Mouse (Mus musculus): ENCODE measurements around the gene Mif.

The Mif gene

GRCm38 (mm10) chr10:75835761-75836531 is 24.1 kb downstream of the Mif start:
- no peak for DNase-seq (ENCODE audit: low spot score)

DNA sequence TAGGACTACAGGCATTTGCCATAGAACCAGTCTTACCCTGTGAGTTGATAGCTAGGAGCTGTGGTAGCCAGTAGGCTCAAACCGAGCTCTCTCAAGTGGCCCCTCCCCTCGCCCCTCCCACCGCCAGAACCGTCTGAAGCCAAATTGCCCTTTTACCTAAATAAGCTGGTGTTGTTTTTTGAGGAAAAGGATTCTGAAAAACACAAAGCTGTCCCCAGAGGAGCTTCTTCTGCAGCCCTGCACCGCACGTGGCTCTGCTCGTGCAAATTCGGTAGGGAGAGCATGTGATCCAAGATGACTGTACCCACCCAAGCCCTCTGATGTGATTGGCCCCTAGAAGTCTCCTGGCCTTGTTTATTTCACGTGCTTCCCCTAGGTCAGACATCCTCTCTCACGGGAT is 24.7 kb downstream of the Mif start:
- DNase-seq (ENCODE audit: low spot score), result peak; percentile 64

GRCm38 (mm10) chr10:75834721-75835120 is 25.3 kb downstream of the Mif start:
- DNase-seq (ENCODE audit: low spot score), result no peak

DNA sequence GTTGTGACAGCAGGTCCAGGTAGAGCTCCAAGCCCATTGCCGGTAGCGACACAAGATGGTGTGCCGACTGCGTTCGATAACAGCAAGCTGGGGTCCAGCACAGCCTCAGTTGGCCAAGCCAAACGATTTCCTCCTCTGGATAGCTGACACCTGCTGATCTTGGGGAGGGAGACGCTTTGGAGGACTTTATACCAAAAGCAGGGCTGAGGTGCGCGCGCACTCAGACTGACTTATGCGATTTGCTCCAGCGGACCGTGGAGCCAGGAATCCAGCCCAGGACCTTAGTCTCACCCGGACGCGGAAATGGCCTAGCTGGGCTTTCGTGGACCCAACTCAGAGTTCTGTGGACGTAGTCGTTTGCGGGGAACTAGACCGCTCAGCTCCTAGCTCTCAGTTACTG is 25.8 kb downstream of the Mif start:
- DNase-seq (ENCODE audit: low spot score), result peak; percentile 69

DNA sequence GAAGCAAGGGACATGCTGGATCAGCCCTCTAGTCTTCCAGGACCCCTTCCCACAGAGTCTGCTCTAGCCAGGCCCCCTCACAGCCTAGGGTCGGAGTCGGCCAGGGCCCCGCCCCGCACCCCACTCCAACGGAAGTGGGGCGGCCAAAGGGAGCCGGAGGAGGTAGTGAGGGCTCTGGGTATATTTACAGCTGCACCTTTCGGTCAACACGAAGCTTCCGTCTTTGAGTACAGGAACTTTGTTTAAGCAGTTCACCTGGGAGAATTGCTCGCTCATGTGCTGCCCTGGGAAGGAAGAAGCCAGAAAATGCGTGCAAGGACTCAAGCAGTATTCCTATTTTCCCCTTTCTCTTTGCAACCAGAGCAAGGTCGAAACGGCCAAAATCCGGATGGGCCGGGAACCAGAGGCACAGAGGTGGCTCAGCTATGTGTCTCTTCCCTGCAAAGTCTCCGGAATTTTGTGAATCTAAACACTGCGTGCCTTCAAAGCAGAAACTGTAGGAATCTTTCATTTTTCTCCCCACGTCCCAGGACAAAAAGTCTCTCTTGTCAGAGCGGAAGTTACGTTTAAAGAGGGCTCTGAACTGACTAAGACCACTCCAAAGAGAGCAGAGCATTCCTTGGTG is 26.5 kb downstream of the Mif start:
- no peak for DNase-seq (ENCODE audit: low spot score)

DNA sequence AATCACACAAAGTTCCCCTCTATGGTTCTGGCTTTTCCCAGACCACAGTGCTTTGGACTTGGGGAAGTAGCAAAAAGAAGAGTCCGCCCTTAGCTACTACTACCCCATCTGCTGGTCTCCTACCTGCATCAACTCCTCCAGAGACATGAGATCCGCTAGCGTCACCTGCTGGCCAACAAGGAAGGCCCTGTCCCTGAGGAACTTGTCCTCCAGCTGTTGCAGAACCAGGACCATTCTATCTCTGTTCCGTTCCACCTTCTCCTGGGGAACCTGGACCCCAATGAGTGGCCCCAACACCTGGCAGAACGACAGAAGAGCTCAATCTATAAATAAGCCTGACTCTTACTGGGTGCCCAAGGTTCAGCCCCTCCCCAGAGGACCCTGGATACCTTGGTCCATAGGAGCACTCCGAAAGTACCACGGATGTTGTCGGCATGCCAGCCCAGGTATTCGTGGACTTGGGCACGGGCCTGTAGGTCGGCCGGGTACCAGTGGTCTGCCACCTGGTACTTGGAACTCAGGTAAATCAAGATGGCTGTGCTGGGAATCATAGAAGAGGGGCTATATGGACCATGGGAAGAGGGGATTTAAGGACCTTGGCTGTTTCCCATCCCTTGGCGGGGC is 27.7 kb downstream of the Mif start:
- peak; percentile 63 for DNase-seq (ENCODE audit: low spot score)

DNA sequence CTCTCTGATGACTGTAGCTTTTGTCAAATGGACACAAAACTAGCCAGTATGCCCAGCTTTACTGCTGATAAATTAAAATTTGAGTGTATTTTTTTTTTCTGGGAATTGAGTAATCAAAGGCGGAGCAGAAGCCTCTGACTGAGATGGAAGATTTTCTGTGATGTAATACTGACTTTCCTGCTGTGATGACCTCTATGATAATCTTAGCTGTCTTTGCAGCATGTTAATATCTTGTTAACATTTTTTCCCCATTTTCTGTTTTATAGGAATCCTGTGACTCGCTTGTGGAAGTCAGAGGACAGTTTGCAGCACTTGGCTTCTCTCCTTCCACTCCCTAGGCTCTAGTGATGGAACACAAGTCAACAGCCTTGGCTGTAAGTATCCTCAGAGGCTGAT is 29.8 kb downstream of the Mif start:
- no peak for DNase-seq (ENCODE audit: low spot score)

- no peak for DNase-seq (ENCODE audit: low spot score)
Measured at GRCm38 (mm10) chr10:75829529-75830274, 30.3 kb downstream of the Mif start.

- no peak for DNase-seq (ENCODE audit: low spot score)
Measured at GRCm38 (mm10) chr10:75828500-75828931, 31.5 kb downstream of the Mif start.

DNA sequence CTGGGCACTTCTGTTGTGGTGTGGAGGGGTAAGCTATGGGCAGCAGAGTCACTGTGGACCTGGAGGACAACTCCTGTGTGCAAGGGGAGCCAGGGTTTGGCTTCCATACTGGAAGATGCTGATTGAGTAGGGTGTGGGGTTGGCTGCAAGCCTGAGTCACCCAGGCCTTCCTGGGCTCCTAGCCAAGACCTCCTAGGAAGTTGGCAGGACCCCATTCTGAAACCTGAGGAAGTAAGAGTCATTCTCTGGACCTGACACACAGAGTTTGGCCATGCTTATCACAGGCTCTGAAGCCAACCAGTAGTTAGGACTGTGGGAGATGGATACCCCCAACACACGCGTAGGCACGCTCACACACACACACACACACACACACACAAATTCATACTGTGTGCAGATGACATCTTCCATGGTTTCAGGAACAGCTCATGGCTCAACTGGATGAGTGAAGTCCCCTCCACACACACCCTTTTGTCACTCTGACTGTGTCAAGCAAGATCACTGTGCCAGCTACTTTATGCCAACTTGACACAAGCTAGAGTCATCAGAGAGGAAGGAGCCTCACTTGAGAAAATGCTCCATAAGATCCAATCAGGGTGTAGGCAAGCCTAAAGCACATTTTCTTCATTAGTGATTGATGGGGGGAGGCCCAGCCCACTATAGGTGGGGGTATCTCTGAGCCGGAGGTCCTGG is 32.2 kb downstream of the Mif start:
- no peak for DNase-seq (ENCODE audit: low spot score)

- no peak for DNase-seq (ENCODE audit: low spot score)
Measured at GRCm38 (mm10) chr10:75824530-75824929, 35.5 kb downstream of the Mif start.

GRCm38 (mm10) chr10:75823782-75824181 is 36.3 kb downstream of the Mif start:
- DNase-seq (ENCODE audit: low spot score), result no peak

- DNase-seq (ENCODE audit: low spot score), result no peak
Measured at GRCm38 (mm10) chr10:75822443-75822842, 37.6 kb downstream of the Mif start, which contains the start of gene Gstt4. Gene Gstt4 (minus strand): TSS chr10:75822543.

DNA sequence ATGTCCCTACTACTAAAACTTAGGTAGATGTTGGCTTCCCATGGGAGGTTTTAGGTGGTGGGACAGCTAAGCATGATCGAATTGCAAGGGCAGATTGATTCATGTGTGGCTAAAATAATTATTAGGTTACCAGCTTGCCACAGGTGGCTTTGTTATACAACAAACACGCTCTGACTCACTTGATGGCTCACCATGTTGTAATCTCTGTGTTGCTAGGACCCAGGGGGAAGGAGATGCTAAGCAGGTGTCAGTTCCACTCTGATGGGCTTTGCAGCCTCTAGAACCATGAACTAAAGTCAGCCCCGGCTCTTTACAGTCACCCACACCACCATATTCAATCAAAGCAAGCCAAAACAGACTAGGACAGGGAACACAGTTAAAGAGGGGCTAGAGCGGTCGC is 40.2 kb downstream of the Mif start:
- no peak for DNase-seq (ENCODE audit: low spot score)

DNA sequence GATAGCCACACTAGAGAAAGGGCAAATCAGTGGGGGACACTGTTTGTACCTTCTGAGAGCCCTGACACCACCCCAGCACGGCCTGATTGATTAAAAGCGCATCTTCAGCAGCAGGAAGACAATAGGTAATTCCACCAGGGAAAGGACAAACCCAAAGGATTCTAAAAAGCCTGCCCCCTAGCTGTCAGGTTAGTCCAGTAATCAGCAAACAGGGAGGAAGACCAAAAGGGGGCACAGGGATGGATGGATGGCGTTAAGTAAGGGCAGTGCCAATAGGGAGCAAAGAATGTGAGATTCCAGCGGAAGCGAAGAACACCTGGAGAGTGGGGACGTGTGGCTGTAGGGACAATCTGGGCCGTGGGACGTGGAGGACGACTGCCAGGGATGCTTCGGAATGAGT is 41.4 kb downstream of the Mif start:
- DNase-seq (ENCODE audit: low spot score), result no peak

Measured in c-Kit-positive CD71-positive TER-119-positive erythroid progenitor cells, embryonic 14.5 days (primary cell).